Mouse (Mus musculus) heart, adult 2 months (tissue): Measurements from ENCODE around the gene Gm10118. TPM values are rescaled to one million over a fixed set of nuclear protein-coding genes. Genes with fewer than 3 reads are reported as not detected.

ENCODE experiments used
- DNase-seq, 2 experiments: peaks; one replicate each; pipeline ENCODE4 v3.0.0; 2021
- H3K27ac ChIP-seq: fragments of 200-600 bp; 2 replicates; pipeline ENCODE4 v1.8.1; 2022
- H3K27me3 ChIP-seq: fragments of 200-500 bp; 2 replicates; pipeline ENCODE4 v1.6.1; 2012; ENCODE audit warnings: mild to moderate bottlenecking, low read length, inconsistent platforms, mixed read lengths; ENCODE audit not compliant: control insufficient read depth, insufficient read depth
- H3K36me3 ChIP-seq: fragments of 200-500 bp; 2 replicates; pipeline ENCODE4 v1.6.1; 2012; ENCODE audit warnings: low read length, inconsistent platforms; ENCODE audit not compliant: control insufficient read depth, insufficient read depth
- H3K4me1 ChIP-seq: fragments of 200-500 bp; 2 replicates; pipeline ENCODE4 v1.6.1; 2011; ENCODE audit warnings: low read length; ENCODE audit not compliant: control insufficient read depth, insufficient read depth
- H3K4me3 ChIP-seq: fragments of 200-600 bp; 2 replicates; pipeline ENCODE4 v1.8.1; 2022
- H3K79me2 ChIP-seq: fragments of 200-500 bp; replicated peaks from 2 replicates; pipeline ENCODE4 v1.6.1; 2012; ENCODE audit warnings: mild to moderate bottlenecking, inconsistent platforms, low read length, moderate library complexity, mixed read lengths; ENCODE audit not compliant: control insufficient read depth, insufficient read depth
- H3K9ac ChIP-seq: fragments of 200-500 bp; 2 replicates; pipeline ENCODE4 v1.6.1; 2012; ENCODE audit warnings: low read depth, mild to moderate bottlenecking, control low read depth, inconsistent platforms, low read length, mixed read lengths
- CTCF ChIP-seq: fragments of 200-600 bp; IDR thresholded peaks from 2 replicates; pipeline ENCODE4 v1.8.1; 2022; ENCODE audit warnings: antibody characterized with exemption, mild to moderate bottlenecking, moderate library complexity
- EP300 ChIP-seq: fragments of 200-500 bp; IDR thresholded peaks from 2 replicates; pipeline ENCODE4 v1.6.1; 2011; ENCODE audit warnings: low read depth, low read length, control low read depth; ENCODE audit not compliant: insufficient read depth
- POLR2A ChIP-seq: fragments of 200-500 bp; IDR thresholded peaks from 2 replicates; pipeline ENCODE4 v1.6.1; 2011; ENCODE audit warnings: mild to moderate bottlenecking, low read depth, low read length, control low read depth; ENCODE audit not compliant: insufficient read depth
- WGBS: fragments of 180-500 bp; shearing (Covaris S2); methylation state at CpG from one replicate; pipeline ENCODE4 v1.1.7; 2018; 5-methylcytosine and 5-hydroxymethylcytosine counted together
- intact Hi-C: fragments of 180-260 bp; cut with DNase I; formaldehyde crosslinking; loops from one replicate; pipeline ENCODE4 v1.15.1; 2025
- polyA plus RNA-seq: library from polyadenylated mRNA; depleted of rRNA; stranded (reverse); fragments of >200 nt; gene quantifications from 2 replicates; pipeline ENCODE4 v1.2.3, GENCODE M21; 2012
- total RNA-seq, 2 experiments: library from RNA; stranded (reverse); gene quantifications; 2 replicates each; pipeline ENCODE4 v1.2.3; 2021

Gene Gm10118
- total and polyA plus RNA-seq, 3 experiments: not detected

DNA sequence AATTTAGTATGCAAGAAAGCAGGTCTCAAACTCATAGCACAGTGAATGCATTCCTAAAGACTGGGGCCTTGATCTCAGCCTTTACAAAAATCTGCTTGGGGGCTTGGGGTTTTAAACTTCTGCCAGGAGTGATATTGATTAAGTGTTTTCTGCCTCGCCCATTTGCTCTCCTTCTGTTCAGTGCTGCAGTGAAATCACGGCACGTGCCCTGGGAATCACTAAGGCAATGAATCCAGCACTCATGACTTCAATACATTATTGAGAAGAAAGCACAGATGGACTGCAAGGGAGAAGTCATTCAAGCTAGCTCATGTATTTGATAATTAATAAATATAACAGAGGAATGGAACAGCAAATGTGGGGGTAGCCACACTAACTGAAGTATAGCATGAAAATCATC lies 18.3 kb upstream of the Gm10118 start:
- no peak for DNase-seq
- Histone ChIP-seq H3K27ac (no peak overlapping the region), H3K9ac (no peak overlapping the region), H3K79me2 (no peaks in the 10 kb centered on the region), H3K36me3 (peaks cover 2% of the 10 kb centered on the region), H3K27me3 (no peaks in the 10 kb centered on the region), H3K4me1 (peaks cover 2% of the 10 kb centered on the region), H3K4me3 (no peak overlapping the region)
- TF ChIP-seq EP300 (no peak), POLR2A (no peak), CTCF (no peak)
- intact Hi-C loops: no loop called here
- 93% methylated on average over 3 of the region's 3 CpGs for WGBS

- WGBS: 59% methylated on average over 5 of the region's 5 CpGs
- no peak overlapping the region for H3K4me3 ChIP-seq
- intact Hi-C loops: no loop called here
- H3K9ac ChIP-seq: no peak overlapping the region
- no peak overlapping the region for H3K27ac ChIP-seq
- DNase-seq: no peak
- H3K36me3 ChIP-seq: no peaks in the 10 kb centered on the region
- H3K79me2 ChIP-seq: no peaks in the 10 kb centered on the region
- no peaks in the 10 kb centered on the region for H3K4me1 ChIP-seq
- H3K27me3 ChIP-seq: no peaks in the 10 kb centered on the region
- no peak for TF ChIP-seq CTCF
- TF ChIP-seq EP300: no peak
- no peak for TF ChIP-seq POLR2A
Observed at GRCm38 (mm10) chr10:63933946-63934345, 6.7 kb upstream of the Gm10118 start.

DNA sequence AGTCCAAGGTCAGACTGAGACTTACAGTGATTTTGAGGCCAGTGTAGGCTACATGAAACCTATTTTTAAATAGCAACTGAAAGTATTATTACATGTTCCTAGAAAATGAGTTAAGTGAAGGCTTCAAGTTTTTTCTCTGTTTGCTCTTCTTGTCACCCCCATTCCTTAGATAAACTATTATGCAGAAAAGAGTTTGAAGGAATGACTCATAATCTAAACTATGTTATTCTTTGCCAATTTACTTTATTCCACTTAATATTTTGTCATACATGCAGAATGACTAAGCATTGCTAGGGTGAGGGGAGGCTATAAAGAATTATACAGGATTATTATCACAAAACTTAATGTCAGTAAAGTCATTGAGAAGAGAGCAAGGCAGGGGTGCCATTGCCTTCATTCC lies 18.4 kb downstream of the Gm10118 start:
- TF ChIP-seq CTCF (no peak), POLR2A (no peak), EP300 (no peak)
- Histone ChIP-seq H3K9ac (no peak overlapping the region), H3K4me1 (no peaks in the 10 kb centered on the region), H3K4me3 (no peak overlapping the region), H3K36me3 (no peaks in the 10 kb centered on the region), H3K27ac (no peak overlapping the region), H3K27me3 (no peaks in the 10 kb centered on the region), H3K79me2 (no peaks in the 10 kb centered on the region)
- intact Hi-C loops: no loop called here
- DNase-seq: no peak

DNA sequence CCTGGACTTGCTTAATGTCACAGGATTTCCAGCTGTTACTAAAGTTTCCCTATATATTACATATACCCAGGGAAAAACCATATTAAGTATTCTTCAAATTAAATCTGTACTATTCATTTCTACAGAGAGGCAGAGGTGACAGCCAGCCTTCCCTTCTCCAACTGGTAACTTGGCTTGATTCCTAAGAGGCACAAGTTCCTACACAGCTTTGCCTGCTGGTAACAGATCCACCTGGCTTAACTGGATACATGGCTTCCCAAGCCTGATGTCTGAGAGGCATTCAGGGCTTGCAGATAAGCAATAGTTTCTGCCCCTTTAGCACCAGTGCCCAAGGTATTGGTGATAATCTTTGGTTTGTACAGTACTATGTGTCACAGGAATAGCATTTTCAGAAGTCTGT lies 27.3 kb downstream of the Gm10118 start:
- Histone ChIP-seq H3K36me3 (no peaks in the 10 kb centered on the region), H3K27ac (no peak overlapping the region), H3K4me3 (no peak overlapping the region), H3K79me2 (no peaks in the 10 kb centered on the region), H3K9ac (no peak overlapping the region), H3K27me3 (no peaks in the 10 kb centered on the region), H3K4me1 (no peaks in the 10 kb centered on the region)
- no peak for DNase-seq
- TF ChIP-seq POLR2A: no peak
- no peak for TF ChIP-seq CTCF
- no peak for TF ChIP-seq EP300
- intact Hi-C loops: no loop called here

DNA sequence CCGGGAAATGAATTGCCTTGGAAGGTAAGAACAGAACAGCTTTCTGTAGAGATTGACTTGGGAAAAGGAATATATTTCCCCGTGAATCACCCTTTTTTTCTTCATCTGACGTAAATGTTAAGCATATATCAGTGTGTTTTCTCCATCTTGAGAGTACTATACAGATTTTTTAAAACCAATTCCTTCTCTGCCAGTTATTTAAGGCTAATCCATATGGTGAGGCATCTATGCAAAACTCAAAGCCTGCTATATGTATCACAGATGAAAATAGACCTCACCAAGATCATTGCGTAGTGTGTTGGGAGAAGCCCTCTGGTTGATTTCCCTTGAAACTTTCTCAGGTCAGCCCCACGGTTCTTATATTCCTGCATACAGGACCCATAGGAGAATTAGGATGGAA lies 32.6 kb downstream of the Gm10118 start:
- H3K27me3 ChIP-seq: no peaks in the 10 kb centered on the region
- 90% methylated on average over 5 of the region's 5 CpGs for WGBS
- no peak for DNase-seq

DNA sequence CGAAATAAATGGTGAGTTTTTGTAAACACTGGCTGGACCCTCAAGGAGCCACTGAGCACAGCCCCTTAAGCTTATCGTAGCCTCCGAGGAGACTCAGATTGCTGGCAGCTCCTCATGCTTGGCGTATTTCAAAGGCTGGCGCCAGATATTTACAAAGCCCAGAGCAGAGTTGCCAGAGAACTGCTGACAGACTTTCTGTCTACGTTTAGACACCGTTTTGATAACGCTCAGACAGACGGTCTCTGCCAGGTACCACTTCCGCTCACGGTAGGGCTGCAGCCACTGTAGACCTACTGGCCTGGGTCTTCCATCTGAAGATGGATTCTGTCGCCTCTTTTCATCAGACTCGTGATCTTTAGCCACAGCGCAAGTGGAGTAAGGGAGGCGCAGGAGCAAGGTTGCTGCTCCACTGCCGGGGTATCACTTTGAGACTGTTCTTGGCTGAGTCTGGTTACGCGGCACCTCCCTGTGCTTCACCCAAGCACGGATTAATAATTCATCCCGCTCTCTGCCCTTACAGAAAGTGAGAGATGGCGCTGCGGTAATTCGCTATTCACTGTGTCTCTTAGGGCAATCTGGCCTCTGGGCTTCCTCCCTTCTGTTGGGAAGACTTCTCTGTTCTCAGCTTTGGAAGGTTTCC lies 40.7 kb downstream of the Gm10118 start:
- Histone ChIP-seq H3K27ac (no peak overlapping the region), H3K4me1 (no peaks in the 10 kb centered on the region; the same call in 1 of the 2 replicates), H3K9ac (0 out of 2 replicates have a peak overlapping the region, but pooled peaks have one; percentile 6), H3K36me3 (no peaks in the 10 kb centered on the region), H3K79me2 (no peaks in the 10 kb centered on the region), H3K27me3 (no peaks in the 10 kb centered on the region), H3K4me3 (peak overlapping the region; percentile 39)
- no peak for TF ChIP-seq POLR2A
- TF ChIP-seq CTCF: no peak
- TF ChIP-seq EP300: no peak
- DNase-seq: peak; percentile 28 to 50
- WGBS: 49% methylated on average over 23 of the region's 23 CpGs
- intact Hi-C loops: loop anchor here (10.0 kb wide), 1 partner anchor 68 kb away; no protein-coding TSS in a partner anchor

More for the DNA sequence above, 32.6 kb downstream of the Gm10118 start:
- intact Hi-C loops: no loop called here
- Histone ChIP-seq H3K27ac (no peak overlapping the region), H3K79me2 (no peaks in the 10 kb centered on the region), H3K36me3 (no peaks in the 10 kb centered on the region), H3K4me3 (no peak overlapping the region), H3K4me1 (no peaks in the 10 kb centered on the region), H3K9ac (no peak overlapping the region)
- TF ChIP-seq EP300 (no peak), POLR2A (no peak), CTCF (no peak)
